ENCODE assay signal across 20 mouse cellular contexts in genomic region chr1:86398222-86398621, GRCm38 (mm10). TPM values are rescaled to one million over a fixed set of nuclear protein-coding genes. Genes with fewer than 3 reads are reported as not detected.
A peak's percentile ranks its signal among the peaks of the same experiment; 100 is the strongest.
DNase-seq lines count a peak whose midpoint lies in the region; ATAC-seq and TF ChIP-seq lines count a peak whose summit lies in the region.
"Had no signal": no experiment of that assay in that cellular context is flagged by ENCODE, and none has a peak within 500 bp of the region (broad histone marks: within the 10 kb centered on the region; RNA-seq: fewer than 3 reads in every experiment).

No protein-coding gene starts in this region.

- H3K36me3 ChIP-seq in liver, postnatal 0 days (replicated peaks; ENCODE audit: insufficient read depth, low read length): no peaks in the 10 kb centered on the region
- H3K36me3 ChIP-seq in lung, embryonic 14.5 days (ENCODE audit: insufficient read depth): no peaks in the 10 kb centered on the region
- H3K36me3 ChIP-seq: liver, embryonic 12.5 days; neural tube, embryonic 13.5 days had no signal

- no peaks in the 10 kb centered on the region for H3K9me3 ChIP-seq in liver, postnatal 0 days (ENCODE audit: low read length)
- H3K9me3 ChIP-seq in lung, embryonic 14.5 days (ENCODE audit: low read depth, low read length): no peaks in the 10 kb centered on the region
- H3K9me3 ChIP-seq: liver, embryonic 12.5 days; neural tube, embryonic 13.5 days had no signal

- no peaks in the 10 kb centered on the region for H3K27me3 ChIP-seq in liver, postnatal 0 days (ENCODE audit: insufficient read depth, low read length)
- H3K27me3 ChIP-seq in lung, embryonic 14.5 days (ENCODE audit: insufficient read depth, low read length): no peaks in the 10 kb centered on the region
- H3K27me3 ChIP-seq: liver, embryonic 12.5 days; neural tube, embryonic 13.5 days had no signal

- H3K4me3 ChIP-seq in liver, postnatal 0 days (ENCODE audit: low read depth, low read length): no peak overlapping the region
- no peak overlapping the region for H3K4me3 ChIP-seq in lung, embryonic 14.5 days (ENCODE audit: low read depth, low read length)
- H3K4me3 ChIP-seq: liver, embryonic 12.5 days; neural tube, embryonic 13.5 days had no signal

- no peak overlapping the region for H3K9ac ChIP-seq in liver, postnatal 0 days (replicated peaks)
- no peak overlapping the region for H3K9ac ChIP-seq in lung, embryonic 14.5 days
- H3K9ac ChIP-seq: liver, embryonic 12.5 days; neural tube, embryonic 13.5 days had no signal

- H3K4me1 ChIP-seq in liver, postnatal 0 days (ENCODE audit: insufficient read depth): peaks cover 8% of the 10 kb centered on the region; the same call in 1 of the 2 replicates
- H3K4me1 ChIP-seq in lung, embryonic 14.5 days (ENCODE audit: insufficient read depth): no peaks in the 10 kb centered on the region
- H3K4me1 ChIP-seq: neural tube, embryonic 13.5 days had no signal

- no peak for ATAC-seq in liver, postnatal 0 days
- no peak for ATAC-seq in lung, embryonic 14.5 days (ENCODE audit: insufficient read depth)
- peak; percentile 48 for ATAC-seq in monocyte, adult 5-6 weeks (replicated peaks; ENCODE audit: insufficient number of reproducible peaks, low FRiP score, low TSS enrichment, poor library complexity, severe bottlenecking)
- ATAC-seq: liver, embryonic 12.5 days had no signal

- 45% methylated on average over 7 of the region's 7 CpGs for WGBS in liver, postnatal 0 days (ENCODE audit: insufficient replicate concordance)
- WGBS in lung, embryonic 14.5 days: 43% methylated on average over 7 of the region's 7 CpGs

- H3K4me2 ChIP-seq in liver, postnatal 0 days (ENCODE audit: low read depth, low read length): no peak overlapping the region
- no peak overlapping the region for H3K4me2 ChIP-seq in lung, embryonic 14.5 days
- H3K4me2 ChIP-seq: liver, embryonic 12.5 days; neural tube, embryonic 13.5 days had no signal

- peak overlapping the region; percentile 23; the same call in 1 of the 2 replicates for H3K27ac ChIP-seq in liver, postnatal 0 days (ENCODE audit: low read depth)
- no peak overlapping the region; the same call in 1 of the 2 replicates for H3K27ac ChIP-seq in lung, embryonic 14.5 days (ENCODE audit: low read depth)
- H3K27ac ChIP-seq: kidney, postnatal 0 days; liver, embryonic 12.5 days; neural tube, embryonic 13.5 days had no signal

- TF ChIP-seq EP300 in liver, postnatal 0 days (IDR thresholded peaks at IDR 0.05; ENCODE audit: low read depth): no peak

- no peak for DNase-seq in liver, postnatal 0 days
- no peak for DNase-seq in liver
- peak; percentile 41 for DNase-seq in embryo, embryonic 9.5 days (ENCODE audit: extremely low spot score)
- DNase-seq in lung, embryonic 14.5 days: peak; percentile 18
- DNase-seq in left cerebral cortex, adult 11 months (ENCODE audit: low spot score): no peak
- DNase-seq in layer of hippocampus, adult 18-20 months (ENCODE audit: low spot score in 2 of 2): no peak
- no peak for DNase-seq in adrenal gland, adult (ENCODE audit: inconsistent age in 2 of 2, low spot score in 1 of 2)
- DNase-seq: cerebellum, postnatal 36 days; gastrocnemius, postnatal 14 days; midbrain, embryonic 14.5 days; right cerebral cortex, postnatal 25 days had no signal

- TF ChIP-seq CTCF in liver, postnatal 0 days (IDR thresholded peaks at IDR 0.05; ENCODE audit: low read depth): no peak
- no peak for TF ChIP-seq CTCF in lung, embryonic 14.5 days (IDR thresholded peaks at IDR 0.05; ENCODE audit: low read depth)

RNA-seq across cellular contexts. Expression of gene Nmur1, which starts 27.8 kb away (rescaled TPM):
- polyA plus RNA-seq in liver, postnatal 0 days (2015; fragmentation: Nextera tagmentation; extraction: Ambion mirVana): not detected in 2 replicates
- polyA plus RNA-seq in lung, embryonic 14.5 days (2014; fragmentation: Nextera tagmentation; extraction: Ambion mirVana): not detected in 2 replicates
- total RNA-seq in monocyte, adult 5-6 weeks (2017): not detected in 3 replicates
- total RNA-seq in layer of hippocampus, adult 18-20 months (2021): not detected
- total RNA-seq: adrenal gland, adult 18-20 months; gastrocnemius, postnatal 14 days; layer of hippocampus, postnatal 14 days had no signal
- polyA plus RNA-seq: forebrain, embryonic 11.5 days; heart, embryonic 14.5 days; kidney, postnatal 0 days; midbrain, embryonic 14.5 days had no signal

RNA-seq across cellular contexts. Expression of gene Tex44, which starts 27.9 kb away (rescaled TPM):
- polyA plus RNA-seq in liver, postnatal 0 days (2015; fragmentation: Nextera tagmentation; extraction: Ambion mirVana): not detected in 2 replicates
- polyA plus RNA-seq in lung, embryonic 14.5 days (2014; fragmentation: Nextera tagmentation; extraction: Ambion mirVana): not detected in 2 replicates
- not detected in 3 replicates for total RNA-seq in monocyte, adult 5-6 weeks (2017)
- total RNA-seq in layer of hippocampus, adult 18-20 months (2021): not detected
- total RNA-seq: adrenal gland, adult 18-20 months; gastrocnemius, postnatal 14 days; layer of hippocampus, postnatal 14 days had no signal
- polyA plus RNA-seq: C2C12; forebrain, embryonic 11.5 days; heart, embryonic 14.5 days; kidney, postnatal 0 days; liver, embryonic 12.5 days; midbrain, embryonic 14.5 days; neural tube, embryonic 13.5 days had no signal

RNA-seq across cellular contexts. Expression of gene Ncl, which starts 39.0 kb away (rescaled TPM):
- 169 and 175 TPM in 2 replicates for polyA plus RNA-seq in liver, postnatal 0 days (2015; fragmentation: Nextera tagmentation; extraction: Ambion mirVana)
- polyA plus RNA-seq in lung, embryonic 14.5 days (2014; fragmentation: Nextera tagmentation; extraction: Ambion mirVana): 391 and 408 TPM in 2 replicates
- total RNA-seq in monocyte, adult 5-6 weeks (2017): 271 to 340 TPM (median 288 TPM) in 3 replicates
- total RNA-seq in layer of hippocampus, adult 18-20 months (2021): 100 to 1,000 TPM; 139 to 140 TPM

Comparison
In these comparisons a context has a peak if more than half of its experiments do, and no peak if none do; other contexts are left out.
1. DNase-seq: peak in embryo, embryonic 9.5 days (single experiment) and lung, embryonic 14.5 days (single experiment); none in liver, postnatal 0 days (single experiment), liver (single experiment), left cerebral cortex, adult 11 months (single experiment), layer of hippocampus, adult 18-20 months (0 of 2) and adrenal gland, adult (0 of 2).